Mouse (Mus musculus): ENCODE measurements around the gene Cyp2t4. TPM values are rescaled to one million over a fixed set of nuclear protein-coding genes. Genes with fewer than 3 reads are reported as not detected.

The Cyp2t4 gene
- 0.16 TPM in 1 of 2 replicates, not detected in the other for polyA plus RNA-seq (2014; fragmentation: Nextera tagmentation; extraction: Ambion mirVana)

DNA sequence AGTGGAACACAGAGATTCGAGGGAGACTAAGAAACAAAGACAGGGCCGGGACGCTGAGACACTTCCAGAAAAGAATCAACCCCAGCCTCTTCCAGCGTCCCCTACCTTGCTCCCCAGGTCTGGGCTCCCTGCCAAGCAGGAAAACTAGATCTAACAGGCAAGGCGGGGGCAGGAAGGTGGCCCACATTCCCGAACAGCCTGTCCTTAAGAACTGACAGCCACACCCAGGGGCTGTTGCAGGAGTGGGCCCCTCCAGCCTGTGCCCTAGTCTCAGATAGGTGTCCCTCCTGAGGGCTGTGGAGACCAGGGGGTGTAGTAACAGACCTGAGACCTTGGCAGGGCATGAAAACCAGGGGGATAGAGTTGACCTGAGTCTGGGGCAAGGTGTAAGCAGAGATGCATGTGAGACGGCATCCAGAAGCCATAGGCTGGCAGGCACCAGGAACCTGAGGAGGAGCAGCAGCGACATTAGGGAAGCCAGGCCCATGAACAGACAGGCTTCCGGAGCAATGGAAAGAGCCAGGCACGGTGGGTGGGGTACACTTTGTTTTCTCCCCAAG lies at the start of gene Cyp2t4:
Gene Cyp2t4, plus strand, starts transcription at position 510 of the 560 bp plus-strand sequence.
- no peaks in the 10 kb centered on the region for H3K9me3 ChIP-seq (ENCODE audit: control insufficient read depth, low read length)
- 81% methylated on average over 10 of the region's 10 CpGs for WGBS
- H3K4me3 ChIP-seq (ENCODE audit: low read depth, low read length), result no peak within 1 kb of the TSS
- H3K27me3 ChIP-seq (ENCODE audit: control insufficient read depth, insufficient read depth, low read length), result no peaks in the 10 kb centered on the region
- no peak within 1 kb of the TSS for H3K9ac ChIP-seq (replicated peaks; ENCODE audit: low read depth, low read length)
- H3K27ac ChIP-seq (ENCODE audit: low read depth, low read length), result no peak within 1 kb of the TSS
- no peak within 1 kb of the TSS for H3K4me2 ChIP-seq (ENCODE audit: low read depth, low read length)
- ATAC-seq (ENCODE audit: low read depth), result no peak
- H3K36me3 ChIP-seq (ENCODE audit: control insufficient read depth, insufficient read depth, low read length), result peaks cover 11% of the 10 kb centered on the region; the same call in 1 of the 2 replicates
- no peaks in the 10 kb centered on the region for H3K4me1 ChIP-seq (ENCODE audit: control insufficient read depth, insufficient read depth, low read length)

DNA sequence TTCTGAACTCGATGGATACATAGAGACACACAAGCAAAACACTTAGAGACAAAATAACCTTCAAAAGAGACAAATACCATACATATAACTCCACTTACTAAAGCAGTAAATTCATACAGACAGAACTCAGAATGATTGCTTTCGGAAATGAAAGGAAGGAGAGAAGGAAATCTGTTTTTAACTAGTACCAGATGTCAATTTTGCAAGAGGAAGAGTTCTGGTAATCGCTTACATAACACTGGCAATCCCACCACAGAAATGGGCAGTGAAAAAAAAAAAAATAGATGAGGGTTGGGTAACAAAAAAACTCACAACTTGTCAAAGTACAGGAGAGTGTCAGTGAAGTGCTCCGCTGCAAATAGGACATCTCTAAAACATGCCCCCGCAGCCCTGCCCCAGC lies 48.6 kb upstream of the Cyp2t4 start:
- 82% methylated on average over 5 of the region's 5 CpGs for WGBS
- H3K36me3 ChIP-seq (ENCODE audit: control insufficient read depth, insufficient read depth, low read length), result no peaks in the 10 kb centered on the region

DNA sequence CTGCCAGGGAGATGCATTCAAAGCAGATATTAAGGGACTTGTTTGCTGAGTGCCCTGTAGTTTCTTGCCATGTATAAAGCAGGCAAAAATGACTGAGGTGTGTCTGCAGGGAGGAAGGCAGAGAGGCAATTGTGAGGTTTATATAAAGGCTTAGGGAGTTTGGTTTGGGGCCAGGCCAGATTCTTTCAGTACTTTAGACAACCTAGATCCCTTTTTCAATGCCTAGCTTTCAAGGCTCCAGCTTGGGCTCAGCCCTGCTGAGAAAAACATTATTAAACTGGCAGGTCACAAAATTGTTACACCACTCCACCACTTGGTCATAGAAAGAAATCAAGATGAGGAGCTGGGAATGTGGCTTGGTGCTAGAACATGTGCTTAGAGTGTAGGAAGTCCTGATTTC lies 43.2 kb upstream of the Cyp2t4 start:
- no peak overlapping the region for H3K9ac ChIP-seq (replicated peaks; ENCODE audit: low read depth, low read length)
- no peaks in the 10 kb centered on the region for H3K36me3 ChIP-seq (ENCODE audit: control insufficient read depth, insufficient read depth, low read length)
- H3K4me1 ChIP-seq (ENCODE audit: control insufficient read depth, insufficient read depth, low read length), result no peaks in the 10 kb centered on the region
- no peak overlapping the region for H3K27ac ChIP-seq (ENCODE audit: low read depth, low read length)
- no peak for ATAC-seq (ENCODE audit: low read depth)
- no peak overlapping the region for H3K4me3 ChIP-seq (ENCODE audit: low read depth, low read length)
- H3K9me3 ChIP-seq (ENCODE audit: control insufficient read depth, low read length), result no peaks in the 10 kb centered on the region
- no peak overlapping the region for H3K4me2 ChIP-seq (ENCODE audit: low read depth, low read length)
- H3K27me3 ChIP-seq (ENCODE audit: control insufficient read depth, insufficient read depth, low read length), result no peaks in the 10 kb centered on the region

More for the DNA sequence above, 48.6 kb upstream of the Cyp2t4 start:
- no peak overlapping the region for H3K4me2 ChIP-seq (ENCODE audit: low read depth, low read length)
- no peak for ATAC-seq (ENCODE audit: low read depth)
- no peak overlapping the region for H3K9ac ChIP-seq (replicated peaks; ENCODE audit: low read depth, low read length)
- no peak overlapping the region for H3K4me3 ChIP-seq (ENCODE audit: low read depth, low read length)
- no peak overlapping the region for H3K27ac ChIP-seq (ENCODE audit: low read depth, low read length)
- no peaks in the 10 kb centered on the region for H3K4me1 ChIP-seq (ENCODE audit: control insufficient read depth, insufficient read depth, low read length)
- H3K27me3 ChIP-seq (ENCODE audit: control insufficient read depth, insufficient read depth, low read length), result no peaks in the 10 kb centered on the region
- H3K9me3 ChIP-seq (ENCODE audit: control insufficient read depth, low read length), result no peaks in the 10 kb centered on the region

DNA sequence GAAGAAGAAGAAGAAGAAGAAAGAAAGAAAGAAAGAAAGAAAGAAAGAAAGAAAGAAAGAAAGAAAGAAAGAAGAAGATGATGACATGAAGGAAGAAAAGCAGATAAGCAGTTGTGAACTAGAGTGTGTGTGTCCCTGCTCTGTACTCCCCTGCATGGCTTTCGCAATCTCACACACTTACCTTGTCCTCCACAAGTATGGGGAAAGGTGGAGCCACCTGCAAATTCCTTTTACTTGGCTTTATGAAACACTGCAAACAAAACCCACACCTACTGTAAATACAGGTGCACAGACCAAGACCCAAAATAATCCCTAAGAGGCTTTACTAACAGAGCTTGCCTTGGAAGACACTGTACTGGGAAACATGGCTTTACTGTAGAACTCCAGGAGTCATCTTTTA lies 42.5 kb upstream of the Cyp2t4 start:
- Histone ChIP-seq H3K4me1 (ENCODE audit: control insufficient read depth, insufficient read depth, low read length) (no peaks in the 10 kb centered on the region), H3K9me3 (ENCODE audit: control insufficient read depth, low read length) (no peaks in the 10 kb centered on the region), H3K36me3 (ENCODE audit: control insufficient read depth, insufficient read depth, low read length) (no peaks in the 10 kb centered on the region), H3K4me3 (ENCODE audit: low read depth, low read length) (no peak overlapping the region), H3K27me3 (ENCODE audit: control insufficient read depth, insufficient read depth, low read length) (no peaks in the 10 kb centered on the region), H3K27ac (ENCODE audit: low read depth, low read length) (no peak overlapping the region), H3K4me2 (ENCODE audit: low read depth, low read length) (no peak overlapping the region), H3K9ac (replicated peaks; ENCODE audit: low read depth, low read length) (no peak overlapping the region)
- WGBS, result 96% methylated on average over 1 of the region's 1 CpGs
- ATAC-seq (ENCODE audit: low read depth), result no peak

DNA sequence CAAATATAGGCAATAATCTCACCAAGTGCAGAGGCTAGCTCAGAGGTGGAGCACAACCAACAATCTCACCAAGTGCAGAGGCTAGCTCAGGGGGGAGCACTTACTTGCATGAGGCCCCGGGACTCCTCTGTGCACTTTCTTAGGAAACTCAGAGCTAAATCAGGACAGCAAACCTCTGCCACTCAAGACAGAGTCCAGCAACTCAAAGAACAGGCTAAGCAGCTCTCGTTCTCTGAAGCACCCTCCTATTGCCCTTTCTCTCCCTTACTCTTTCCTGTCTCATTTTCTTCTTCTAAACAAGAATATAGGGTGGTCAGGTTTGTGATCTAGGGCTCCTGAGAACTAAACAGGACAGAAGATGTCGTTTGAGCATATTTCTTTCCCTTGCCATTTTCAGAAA lies 41.5 kb upstream of the Cyp2t4 start:
- H3K4me1 ChIP-seq (ENCODE audit: control insufficient read depth, insufficient read depth, low read length), result no peaks in the 10 kb centered on the region
- no peaks in the 10 kb centered on the region for H3K27me3 ChIP-seq (ENCODE audit: control insufficient read depth, insufficient read depth, low read length)
- no peak for ATAC-seq (ENCODE audit: low read depth)
- H3K36me3 ChIP-seq (ENCODE audit: control insufficient read depth, insufficient read depth, low read length), result no peaks in the 10 kb centered on the region
- no peaks in the 10 kb centered on the region for H3K9me3 ChIP-seq (ENCODE audit: control insufficient read depth, low read length)
- no peak overlapping the region for H3K9ac ChIP-seq (replicated peaks; ENCODE audit: low read depth, low read length)
- H3K27ac ChIP-seq (ENCODE audit: low read depth, low read length), result no peak overlapping the region
- no peak overlapping the region for H3K4me2 ChIP-seq (ENCODE audit: low read depth, low read length)
- H3K4me3 ChIP-seq (ENCODE audit: low read depth, low read length), result no peak overlapping the region
- WGBS, result 85% methylated on average over 3 of the region's 3 CpGs

DNA sequence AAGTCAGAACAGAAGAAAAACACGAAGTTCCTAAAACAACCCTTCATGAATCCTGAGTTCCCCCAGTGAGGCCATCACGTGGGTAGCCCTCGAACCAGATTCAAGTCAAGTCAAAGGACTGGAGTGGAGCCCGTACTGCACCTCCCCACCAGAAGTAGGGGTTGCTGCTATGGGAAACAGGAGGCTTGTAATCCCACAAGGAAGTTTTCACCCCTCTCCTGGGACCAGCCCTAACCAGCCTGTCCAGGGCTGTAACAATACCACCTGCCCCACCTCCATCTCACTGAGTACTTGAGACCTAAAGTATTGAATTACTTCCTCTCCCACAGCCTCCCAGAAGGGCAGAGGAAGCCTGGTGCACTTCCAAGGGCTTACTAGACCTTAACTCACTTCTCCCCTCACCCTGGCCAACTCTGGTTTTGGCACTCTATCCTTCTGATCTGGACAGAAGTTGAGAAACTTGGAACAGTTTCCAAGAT lies 35.4 kb upstream of the Cyp2t4 start:
- ATAC-seq (ENCODE audit: low read depth), result no peak
- 74% methylated on average over 4 of the region's 4 CpGs for WGBS
- H3K27ac ChIP-seq (ENCODE audit: low read depth, low read length), result no peak overlapping the region
- H3K27me3 ChIP-seq (ENCODE audit: control insufficient read depth, insufficient read depth, low read length), result no peaks in the 10 kb centered on the region
- no peak overlapping the region for H3K4me3 ChIP-seq (ENCODE audit: low read depth, low read length)
- H3K9me3 ChIP-seq (ENCODE audit: control insufficient read depth, low read length), result no peaks in the 10 kb centered on the region
- H3K36me3 ChIP-seq (ENCODE audit: control insufficient read depth, insufficient read depth, low read length), result no peaks in the 10 kb centered on the region
- no peak overlapping the region for H3K9ac ChIP-seq (replicated peaks; ENCODE audit: low read depth, low read length)
- H3K4me1 ChIP-seq (ENCODE audit: control insufficient read depth, insufficient read depth, low read length), result no peaks in the 10 kb centered on the region
- no peak overlapping the region for H3K4me2 ChIP-seq (ENCODE audit: low read depth, low read length)

DNA sequence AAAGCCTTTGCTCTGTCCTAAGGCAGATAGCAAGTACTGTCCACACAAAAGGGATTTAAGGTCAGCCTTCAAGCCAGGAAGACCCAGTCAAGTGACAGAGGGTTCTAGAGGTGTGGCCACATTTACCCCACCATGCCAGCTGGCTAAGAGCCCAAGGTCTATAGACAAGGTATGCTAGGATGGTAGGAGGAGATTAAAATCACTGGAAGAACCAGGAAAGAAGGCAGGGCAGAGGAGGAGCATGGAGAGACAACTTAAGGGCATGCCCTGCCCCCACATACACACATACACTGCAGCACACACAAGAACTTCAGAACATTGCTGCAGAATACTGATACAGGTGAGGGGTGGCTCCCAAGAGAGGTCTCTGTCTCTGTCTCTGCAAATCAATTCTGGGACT lies 33.8 kb upstream of the Cyp2t4 start, which contains the start of gene Cyp2f2:
Gene Cyp2f2, plus strand, starts transcription at position 234 of the 400 bp plus-strand sequence.
- no peak within 1 kb of the TSS for H3K27ac ChIP-seq (ENCODE audit: low read depth, low read length)
- H3K4me3 ChIP-seq (ENCODE audit: low read depth, low read length), result no peak within 1 kb of the TSS
- H3K4me2 ChIP-seq (ENCODE audit: low read depth, low read length), result no peak within 1 kb of the TSS
- ATAC-seq (ENCODE audit: low read depth), result no peak
- H3K27me3 ChIP-seq (ENCODE audit: control insufficient read depth, insufficient read depth, low read length), result no peaks in the 10 kb centered on the region
- no peaks in the 10 kb centered on the region for H3K9me3 ChIP-seq (ENCODE audit: control insufficient read depth, low read length)
- H3K4me1 ChIP-seq (ENCODE audit: control insufficient read depth, insufficient read depth, low read length), result no peaks in the 10 kb centered on the region
- no peak within 1 kb of the TSS for H3K9ac ChIP-seq (replicated peaks; ENCODE audit: low read depth, low read length)
- H3K36me3 ChIP-seq (ENCODE audit: control insufficient read depth, insufficient read depth, low read length), result no peaks in the 10 kb centered on the region

DNA sequence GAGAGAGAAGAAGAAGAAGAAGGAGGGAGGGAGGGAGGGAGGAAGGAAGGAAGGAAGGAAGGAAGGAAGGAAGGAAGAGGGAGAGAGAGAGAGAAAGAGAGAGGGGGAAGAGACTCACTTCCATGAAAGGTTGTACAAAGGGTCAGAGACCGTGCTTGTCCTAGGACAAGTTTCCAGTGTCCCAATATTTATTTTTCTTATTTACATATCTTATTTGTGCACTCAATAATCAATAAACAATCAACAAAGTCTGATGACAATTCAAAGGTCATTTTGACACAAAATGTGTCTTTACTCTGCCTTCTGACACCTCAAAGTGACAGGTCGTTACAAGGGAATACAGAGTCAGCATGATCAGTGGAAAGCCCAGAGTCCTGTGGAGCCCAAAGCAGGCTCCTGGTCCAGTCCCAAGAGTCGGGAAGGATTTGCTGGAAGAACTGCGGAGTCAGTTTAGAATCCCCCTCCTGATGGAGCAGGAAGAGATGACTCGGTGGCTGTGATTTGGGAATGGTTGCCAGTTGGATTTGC lies 29.1 kb upstream of the Cyp2t4 start:
- no peak for ATAC-seq (ENCODE audit: low read depth)

DNA sequence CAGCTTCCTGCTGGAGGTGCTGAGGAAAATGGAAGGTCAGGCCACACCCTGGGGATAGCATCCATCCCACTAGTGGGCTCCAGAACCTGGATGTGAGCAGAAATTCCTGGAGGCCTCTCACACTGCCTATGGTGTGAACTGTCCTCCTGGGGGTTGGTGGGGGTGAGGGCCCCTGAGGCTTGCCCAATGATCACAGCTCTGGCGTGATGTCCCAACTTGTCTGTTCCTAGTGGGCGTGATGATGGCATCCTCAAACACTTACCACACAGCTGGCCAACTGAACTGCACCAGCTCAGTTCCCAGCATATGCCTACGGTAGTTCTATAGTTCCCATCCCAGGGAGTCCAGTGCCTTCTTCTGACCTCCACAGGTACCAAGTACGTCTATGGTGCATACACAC lies 28.5 kb upstream of the Cyp2t4 start:
- H3K4me1 ChIP-seq (ENCODE audit: control insufficient read depth, insufficient read depth, low read length), result no peaks in the 10 kb centered on the region
- no peak overlapping the region for H3K4me2 ChIP-seq (ENCODE audit: low read depth, low read length)
- H3K27me3 ChIP-seq (ENCODE audit: control insufficient read depth, insufficient read depth, low read length), result no peaks in the 10 kb centered on the region
- ATAC-seq (ENCODE audit: low read depth), result no peak
- no peaks in the 10 kb centered on the region for H3K36me3 ChIP-seq (ENCODE audit: control insufficient read depth, insufficient read depth, low read length)
- no peak overlapping the region for H3K27ac ChIP-seq (ENCODE audit: low read depth, low read length)
- H3K9ac ChIP-seq (replicated peaks; ENCODE audit: low read depth, low read length), result no peak overlapping the region
- no peaks in the 10 kb centered on the region for H3K9me3 ChIP-seq (ENCODE audit: control insufficient read depth, low read length)
- 93% methylated on average over 4 of the region's 4 CpGs for WGBS
- no peak overlapping the region for H3K4me3 ChIP-seq (ENCODE audit: low read depth, low read length)

More for the DNA sequence above, 29.1 kb upstream of the Cyp2t4 start:
- no peaks in the 10 kb centered on the region for H3K27me3 ChIP-seq (ENCODE audit: control insufficient read depth, insufficient read depth, low read length)
- 81% methylated on average over 5 of the region's 5 CpGs for WGBS
- no peaks in the 10 kb centered on the region for H3K9me3 ChIP-seq (ENCODE audit: control insufficient read depth, low read length)
- no peak overlapping the region for H3K4me2 ChIP-seq (ENCODE audit: low read depth, low read length)
- no peak overlapping the region for H3K4me3 ChIP-seq (ENCODE audit: low read depth, low read length)
- H3K4me1 ChIP-seq (ENCODE audit: control insufficient read depth, insufficient read depth, low read length), result no peaks in the 10 kb centered on the region
- no peak overlapping the region for H3K9ac ChIP-seq (replicated peaks; ENCODE audit: low read depth, low read length)
- H3K36me3 ChIP-seq (ENCODE audit: control insufficient read depth, insufficient read depth, low read length), result no peaks in the 10 kb centered on the region
- no peak overlapping the region for H3K27ac ChIP-seq (ENCODE audit: low read depth, low read length)
